Mouse (Mus musculus) heart, embryonic 11.5 days (tissue): ENCODE measurements around the gene Micu2. TPM values are rescaled to one million over a fixed set of nuclear protein-coding genes. Genes with fewer than 3 reads are reported as not detected.
"Not testable (repeated sequence)": the region's sequence is repeated elsewhere in the genome, so short reads cannot be mapped to it uniquely, and the experiment has no call there.

ENCODE experiments used
- ATAC-seq: fragments of 200-750 bp; cut with Nextera tagmentation; replicated peaks from 2 replicates; pipeline ENCODE4 v1.8.0; 2017; ENCODE audit warnings: moderate library complexity; ENCODE audit not compliant: insufficient number of reproducible peaks, low FRiP score, low TSS enrichment
- H3K27ac ChIP-seq: fragments of 300-500 bp; sonication (generic); 2 replicates; pipeline ENCODE4 v1.5.1; 2014; ENCODE audit warnings: mild to moderate bottlenecking, low read depth, low read length
- H3K27me3 ChIP-seq: fragments of 300-500 bp; sonication (generic); 2 replicates; pipeline ENCODE4 v1.6.1; 2014; ENCODE audit warnings: mild to moderate bottlenecking, low read length, mixed read lengths; ENCODE audit not compliant: control insufficient read depth, insufficient read depth
- H3K36me3 ChIP-seq: fragments of 300-500 bp; sonication (generic); 2 replicates; pipeline ENCODE4 v1.6.1; 2014; ENCODE audit warnings: mild to moderate bottlenecking, low read length, moderate library complexity, mixed read lengths; ENCODE audit not compliant: control insufficient read depth, insufficient read depth
- H3K4me1 ChIP-seq: fragments of 300-500 bp; sonication (generic); 2 replicates; pipeline ENCODE4 v1.6.1; 2014; ENCODE audit warnings: low read length; ENCODE audit not compliant: control insufficient read depth, insufficient read depth
- H3K4me2 ChIP-seq: fragments of 300-500 bp; sonication (generic); 2 replicates; pipeline ENCODE4 v1.6.1; 2014; ENCODE audit warnings: mild to moderate bottlenecking, moderate library complexity
- H3K4me3 ChIP-seq: fragments of 300-500 bp; sonication (generic); 2 replicates; pipeline ENCODE4 v1.5.1; 2014; ENCODE audit warnings: low read depth, low read length
- H3K9ac ChIP-seq: fragments of 300-500 bp; sonication (generic); 2 replicates; pipeline ENCODE4 v1.6.1; 2014; ENCODE audit warnings: mild to moderate bottlenecking, low read depth, low read length, moderate library complexity
- H3K9me3 ChIP-seq: fragments of 300-500 bp; sonication (generic); replicated peaks from 2 replicates; pipeline ENCODE4 v1.6.1; 2016; ENCODE audit warnings: low read length; ENCODE audit not compliant: control insufficient read depth
- WGBS: fragments of 180-500 bp; shearing (Covaris S2); extraction: QIAGEN DNeasy Blood & Tissue Kit; methylation state at CpG from one replicate; pipeline ENCODE4 v1.1.7; 2014; ENCODE audit not compliant: insufficient replicate concordance; 5-methylcytosine and 5-hydroxymethylcytosine counted together
- polyA plus RNA-seq: library from polyadenylated mRNA; unstranded; fragments of >200 nt; fragmentation: Nextera tagmentation; extraction: Ambion mirVana; gene quantifications from 2 replicates; pipeline ENCODE4 v1.2.1, GENCODE M21; 2014

Gene Micu2
- polyA plus RNA-seq, 1 experiment from 2014 or later: 55.9 TPM

DNA sequence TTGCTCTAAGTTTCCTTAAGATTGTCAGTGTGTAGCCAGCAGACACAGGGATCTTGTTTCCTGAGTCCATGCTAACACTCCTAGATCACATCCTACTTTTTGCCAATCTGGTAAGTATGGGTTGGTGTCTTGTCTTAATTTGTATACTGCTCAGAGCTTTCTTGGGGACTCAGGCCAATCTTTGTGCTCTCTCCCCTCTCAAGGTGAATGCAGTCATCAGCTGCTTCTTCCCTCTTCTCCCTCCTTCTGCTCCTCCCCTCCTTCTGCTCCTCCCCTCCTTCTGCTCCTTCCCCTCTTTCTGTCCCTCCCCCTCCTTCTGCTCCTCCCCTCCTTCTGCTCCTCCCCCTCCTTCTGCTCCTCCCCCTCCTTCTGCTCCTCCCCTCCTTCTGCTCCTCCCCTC lies 87.3 kb downstream of the Micu2 start:
- H3K4me3 ChIP-seq, H3K27ac ChIP-seq, H3K27me3 ChIP-seq, H3K9ac ChIP-seq, H3K36me3 ChIP-seq, H3K4me1 ChIP-seq, H3K4me2 ChIP-seq, H3K9me3 ChIP-seq, ATAC-seq: not testable (repeated sequence)

DNA sequence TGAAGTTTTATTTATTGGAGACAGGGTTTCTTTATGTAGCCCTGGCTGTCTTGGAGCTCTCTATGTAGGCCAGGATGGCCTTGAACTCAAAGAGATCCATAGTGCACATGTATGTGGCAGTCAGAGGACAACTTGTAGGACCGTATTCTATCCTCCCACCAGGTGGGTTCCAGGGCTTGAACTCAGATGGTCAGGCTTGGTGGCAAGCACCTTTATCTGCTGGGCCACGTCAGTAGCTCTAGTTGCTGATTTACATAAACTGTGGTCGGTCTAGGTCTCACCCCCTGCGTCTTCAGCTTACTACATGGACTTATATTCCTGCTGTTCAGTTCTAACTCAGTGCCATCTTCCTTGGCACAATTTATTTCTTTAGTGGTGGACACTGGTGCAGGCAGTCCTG lies 87.7 kb downstream of the Micu2 start:
- no peak overlapping the region for H3K27ac ChIP-seq
- WGBS: 66% methylated on average over 4 of the region's 4 CpGs
- no peaks in the 10 kb centered on the region for H3K9me3 ChIP-seq
- no peak overlapping the region for H3K4me2 ChIP-seq
- H3K4me1 ChIP-seq: no peaks in the 10 kb centered on the region
- no peak overlapping the region for H3K4me3 ChIP-seq
- ATAC-seq: no peak
- no peak overlapping the region for H3K9ac ChIP-seq
- H3K27me3 ChIP-seq: no peaks in the 10 kb centered on the region
- H3K36me3 ChIP-seq: no peaks in the 10 kb centered on the region; the same call in 1 of the 2 replicates

DNA sequence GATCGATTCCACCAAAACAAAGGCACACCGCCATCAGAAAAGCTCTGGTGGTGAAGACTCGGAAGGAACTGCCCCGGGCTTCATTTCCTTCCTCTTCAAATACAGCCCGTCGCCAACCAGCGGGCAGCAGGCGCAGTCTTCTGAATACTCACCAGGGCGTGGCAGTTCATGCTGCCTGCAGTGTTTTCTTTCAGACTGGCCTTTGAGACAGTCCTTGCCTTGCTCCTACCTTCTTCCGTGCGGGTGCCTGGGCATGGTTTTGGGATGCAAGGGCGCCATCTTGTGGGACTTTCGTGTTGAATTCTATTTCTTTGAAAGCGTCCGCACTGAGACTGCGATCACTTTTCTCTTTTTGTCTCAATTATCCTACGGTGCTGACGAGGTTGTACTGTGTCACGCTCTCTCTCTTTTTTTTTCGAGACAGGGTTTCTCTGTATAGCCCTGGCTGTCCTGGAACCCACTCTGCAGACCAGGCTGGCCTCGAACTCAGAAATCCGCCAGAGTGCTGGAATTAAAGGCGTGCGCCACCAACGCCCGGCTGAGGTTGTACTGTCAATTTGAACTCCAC lies 88.5 kb downstream of the Micu2 start:
- Histone ChIP-seq H3K27me3 (no peaks in the 10 kb centered on the region), H3K9ac (peak overlapping the region; percentile 71), H3K4me1 (no peaks in the 10 kb centered on the region), H3K4me2 (peak overlapping the region; percentile 65), H3K27ac (no peak overlapping the region), H3K9me3 (no peaks in the 10 kb centered on the region), H3K4me3 (peak overlapping the region; percentile 23), H3K36me3 (no peaks in the 10 kb centered on the region)
- ATAC-seq: peak; percentile 79
- WGBS: 21% methylated on average over 26 of the region's 26 CpGs

DNA sequence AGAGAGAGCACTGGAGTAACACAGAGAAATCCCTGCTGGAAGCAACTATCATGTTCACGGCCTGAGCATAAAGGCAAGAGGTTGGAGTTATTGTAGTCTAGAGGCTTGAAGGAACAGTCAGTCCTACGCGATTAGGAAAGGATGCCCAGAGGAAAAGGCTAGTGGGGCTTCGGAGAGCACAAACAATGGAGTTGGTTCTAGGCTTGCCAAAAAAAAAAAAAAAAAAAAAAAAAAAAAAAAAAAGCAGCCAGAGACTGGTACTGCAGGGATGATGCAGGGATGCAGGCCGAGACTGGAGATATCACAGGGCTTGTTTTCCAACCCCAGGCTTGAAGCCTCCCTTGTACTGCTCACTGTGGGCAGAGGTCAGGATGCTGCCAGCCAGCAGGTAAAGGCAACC lies 89.8 kb downstream of the Micu2 start:
- Histone ChIP-seq H3K4me1 (no peaks in the 10 kb centered on the region), H3K27ac (no peak overlapping the region), H3K36me3 (no peaks in the 10 kb centered on the region), H3K4me2 (no peak overlapping the region), H3K4me3 (no peak overlapping the region), H3K9ac (no peak overlapping the region), H3K9me3 (no peaks in the 10 kb centered on the region), H3K27me3 (no peaks in the 10 kb centered on the region)
- ATAC-seq: no peak
- 67% methylated on average over 5 of the region's 5 CpGs for WGBS

DNA sequence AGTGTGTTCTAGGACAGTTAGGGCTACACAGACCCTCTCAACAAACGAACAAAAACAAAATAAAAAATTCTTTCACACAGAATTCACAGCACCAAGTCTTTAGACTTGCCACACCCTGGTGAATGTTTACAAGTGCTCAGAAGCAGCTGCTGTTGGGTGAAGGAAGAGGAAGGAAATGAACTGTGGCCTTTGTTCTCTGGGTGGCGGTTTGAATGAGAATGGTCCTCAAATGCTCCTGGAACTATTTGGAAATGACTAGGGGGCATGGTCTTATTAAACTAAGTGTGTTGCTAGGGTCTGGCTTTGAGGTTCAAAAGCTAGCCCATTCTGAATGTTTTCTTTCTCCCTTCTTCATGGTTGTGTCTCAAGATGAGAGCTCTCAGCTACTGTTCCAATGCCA lies 90.6 kb downstream of the Micu2 start:
- ATAC-seq: no peak
- no peak overlapping the region for H3K9ac ChIP-seq
- H3K9me3 ChIP-seq: no peaks in the 10 kb centered on the region
- H3K4me3 ChIP-seq: no peak overlapping the region
- H3K36me3 ChIP-seq: no peaks in the 10 kb centered on the region
- H3K27me3 ChIP-seq: no peaks in the 10 kb centered on the region
- 62% methylated on average over 2 of the region's 2 CpGs for WGBS
- H3K4me2 ChIP-seq: no peak overlapping the region
- no peaks in the 10 kb centered on the region for H3K4me1 ChIP-seq
- H3K27ac ChIP-seq: no peak overlapping the region

DNA sequence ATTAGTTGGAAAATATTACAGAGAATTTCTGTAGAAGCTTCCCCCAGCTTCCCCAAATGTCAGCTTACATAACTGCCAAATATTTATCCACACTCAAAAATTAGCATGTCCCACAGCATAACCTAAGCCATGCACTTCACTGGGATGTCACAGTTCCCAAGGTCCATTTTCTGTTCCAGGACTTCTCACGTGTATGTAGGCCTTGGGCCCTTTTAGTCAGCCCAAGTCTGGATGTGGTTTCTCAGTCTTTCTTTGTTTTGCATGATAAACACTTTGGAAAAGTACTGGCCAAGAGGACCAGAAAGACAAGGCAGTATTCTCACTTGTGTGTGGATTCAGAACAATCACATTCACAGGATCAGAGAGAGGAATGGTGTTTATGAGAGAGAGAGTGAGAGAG lies 97.1 kb downstream of the Micu2 start:
- no peak for ATAC-seq
- H3K27ac ChIP-seq: no peak overlapping the region
- H3K9ac ChIP-seq: no peak overlapping the region
- H3K9me3 ChIP-seq: no peaks in the 10 kb centered on the region
- H3K4me2 ChIP-seq: no peak overlapping the region
- no peaks in the 10 kb centered on the region for H3K36me3 ChIP-seq
- 74% methylated on average over 1 of the region's 1 CpGs for WGBS
- H3K4me1 ChIP-seq: no peaks in the 10 kb centered on the region
- no peak overlapping the region for H3K4me3 ChIP-seq
- H3K27me3 ChIP-seq: no peaks in the 10 kb centered on the region

DNA sequence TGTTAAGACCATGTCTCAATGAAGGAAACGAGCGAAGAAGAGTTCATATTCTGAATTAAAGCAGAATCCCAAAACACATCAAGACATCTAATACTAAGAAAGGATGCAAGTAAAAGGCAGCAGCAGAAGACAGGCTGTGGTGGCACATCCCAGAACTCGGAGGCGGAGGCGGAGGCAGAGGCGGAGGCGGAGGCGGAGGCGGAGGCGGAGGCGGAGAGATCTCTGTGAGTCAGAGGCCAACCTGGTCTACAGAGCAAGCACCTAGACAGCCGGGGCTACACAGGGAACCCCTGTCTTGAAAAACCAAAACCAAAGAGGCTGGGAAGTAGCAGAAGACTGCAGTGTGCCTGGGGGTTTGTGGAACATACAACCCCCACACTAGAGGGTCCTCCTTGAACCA lies 102.2 kb downstream of the Micu2 start:
- WGBS: 92% methylated on average over 12 of the region's 12 CpGs
- Histone ChIP-seq H3K9ac (no peak overlapping the region), H3K4me2 (no peak overlapping the region), H3K27ac (no peak overlapping the region), H3K4me3 (no peak overlapping the region), H3K9me3 (no peaks in the 10 kb centered on the region), H3K4me1 (no peaks in the 10 kb centered on the region), H3K36me3 (no peaks in the 10 kb centered on the region), H3K27me3 (no peaks in the 10 kb centered on the region)
- ATAC-seq: no peak

DNA sequence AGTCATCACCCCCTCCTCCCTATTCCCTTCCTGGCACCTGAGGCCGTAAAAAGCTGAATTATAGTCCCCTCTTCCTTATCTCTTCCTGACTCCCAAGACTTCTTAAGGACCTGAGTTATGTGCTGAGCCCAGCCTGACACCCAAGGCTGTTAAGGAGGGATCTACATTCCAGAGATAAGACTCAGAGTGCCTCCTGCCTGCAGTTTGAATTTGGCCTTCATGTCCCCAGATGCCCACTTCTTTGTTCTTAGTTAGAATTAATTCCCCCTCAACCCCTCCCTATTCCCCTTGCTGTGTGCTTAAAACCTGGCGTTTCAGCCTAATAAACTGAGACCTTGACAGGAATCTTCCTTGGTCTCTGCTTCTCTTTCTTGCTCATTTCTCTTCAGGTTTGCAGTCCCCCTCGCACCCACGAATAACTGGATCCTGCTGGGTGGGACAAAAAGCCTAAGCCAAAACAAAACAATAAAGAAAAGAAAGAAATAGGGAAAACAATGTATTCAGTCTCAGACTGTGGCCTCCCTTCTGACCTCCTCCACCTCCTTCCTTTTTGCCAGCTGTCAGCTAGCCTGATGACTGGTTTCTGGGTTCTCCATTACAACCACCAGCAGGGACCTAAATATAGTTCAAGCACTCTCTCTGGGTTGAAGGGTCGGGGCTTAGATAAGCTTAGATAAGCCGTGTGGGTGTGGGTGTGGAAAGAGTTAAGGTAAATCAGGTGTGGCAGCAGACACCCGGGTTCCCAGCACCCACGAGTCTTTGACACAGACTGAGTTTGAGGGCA lies 102.8 kb downstream of the Micu2 start:
- 55% methylated on average over 8 of the region's 8 CpGs for WGBS
- ATAC-seq, H3K4me3 ChIP-seq, H3K27me3 ChIP-seq, H3K9ac ChIP-seq, H3K36me3 ChIP-seq, H3K4me2 ChIP-seq, H3K9me3 ChIP-seq, H3K27ac ChIP-seq, H3K4me1 ChIP-seq: not testable (repeated sequence)

DNA sequence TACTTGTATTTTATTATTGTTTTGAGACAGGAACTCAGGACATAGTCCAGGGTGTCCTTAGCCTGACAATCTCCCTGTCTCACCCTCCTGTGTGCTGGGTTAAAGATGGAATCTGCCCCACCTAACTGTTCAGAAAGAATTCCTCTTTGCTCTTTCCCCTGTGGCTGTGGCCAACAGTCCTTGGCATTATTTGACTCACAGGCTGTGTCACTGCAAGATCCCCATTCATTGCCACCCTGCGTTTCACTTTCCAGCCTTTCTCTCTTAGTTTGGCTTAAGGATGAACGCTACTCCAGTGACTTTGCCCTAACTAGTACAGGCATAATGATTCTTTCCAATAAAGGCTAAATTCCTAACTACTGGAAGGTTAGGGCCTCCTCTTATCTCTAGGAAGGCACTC lies 104.7 kb downstream of the Micu2 start:
- Histone ChIP-seq H3K4me2 (no peak overlapping the region), H3K36me3 (no peaks in the 10 kb centered on the region), H3K27ac (no peak overlapping the region), H3K4me3 (no peak overlapping the region), H3K9me3 (no peaks in the 10 kb centered on the region), H3K27me3 (no peaks in the 10 kb centered on the region), H3K9ac (no peak overlapping the region), H3K4me1 (no peaks in the 10 kb centered on the region)
- WGBS: 81% methylated on average over 2 of the region's 2 CpGs
- ATAC-seq: no peak
